Mouse (Mus musculus): ENCODE data around the gene Fam57a.

DNA sequence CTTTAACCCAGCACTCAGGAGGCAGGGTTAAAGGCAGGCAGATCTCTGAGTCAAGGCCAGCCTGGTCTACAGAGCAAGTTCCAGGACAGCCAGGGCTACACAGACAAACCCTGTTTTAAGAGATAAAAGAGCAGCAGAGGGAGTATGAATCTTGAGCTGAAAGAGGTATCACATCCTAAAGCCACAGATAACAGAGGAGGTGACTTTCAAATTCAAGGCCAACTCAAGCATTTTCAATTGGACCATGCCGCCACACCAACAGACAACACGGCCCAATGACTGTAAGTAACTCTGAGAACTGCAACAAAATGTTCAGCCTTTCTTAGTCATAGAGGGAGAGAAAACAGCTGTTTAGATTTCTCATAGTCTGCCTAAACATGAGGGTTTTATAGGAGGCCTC is 25.3 kb upstream of the Fam57a start:
- TF ChIP-seq CTCF (IDR thresholded peaks at IDR 0.05; ENCODE audit: control insufficient read depth, insufficient read depth, low read length), result no peak
- no peak for TF ChIP-seq POLR2A (IDR thresholded peaks at IDR 0.05; ENCODE audit: borderline replicate concordance, control insufficient read depth, low read depth, low read length)

Measured in bone marrow, adult 2 months (tissue).